Mouse (Mus musculus) kidney, embryonic 14.5 days (tissue): Measurements from ENCODE around the gene Gm28230. TPM values are rescaled to one million over a fixed set of nuclear protein-coding genes. Genes with fewer than 3 reads are reported as not detected.

Source experiments
- ATAC-seq: fragments of 200-750 bp; cut with Nextera tagmentation; 2 replicates; pipeline ENCODE4 v1.8.0; 2017; ENCODE audit warnings: moderate number of reproducible peaks, mild to moderate bottlenecking, moderate TSS enrichment, moderate library complexity; ENCODE audit not compliant: low FRiP score, low TSS enrichment
- H3K27ac ChIP-seq: fragments of 300-500 bp; sonication (generic); 2 replicates; pipeline ENCODE4 v1.5.1; 2014; ENCODE audit warnings: low read depth, mild to moderate bottlenecking, low read length, moderate library complexity, mixed read lengths
- H3K27me3 ChIP-seq: fragments of 300-500 bp; sonication (generic); 2 replicates; pipeline ENCODE4 v1.6.1; 2014; ENCODE audit warnings: mild to moderate bottlenecking, low read length; ENCODE audit not compliant: control insufficient read depth, insufficient read depth
- H3K36me3 ChIP-seq: fragments of 300-500 bp; sonication (generic); 2 replicates; pipeline ENCODE4 v1.6.1; 2014; ENCODE audit warnings: low read length, mixed read lengths; ENCODE audit not compliant: control insufficient read depth, insufficient read depth
- H3K4me1 ChIP-seq: fragments of 300-500 bp; sonication (generic); 2 replicates; pipeline ENCODE4 v1.6.1; 2014; ENCODE audit warnings: low read length, mixed read lengths; ENCODE audit not compliant: control insufficient read depth, insufficient read depth
- H3K4me2 ChIP-seq: fragments of 300-500 bp; sonication (generic); replicated peaks from 2 replicates; pipeline ENCODE4 v1.6.1; 2014; ENCODE audit warnings: low read depth, mild to moderate bottlenecking, low read length
- H3K4me3 ChIP-seq: fragments of 300-500 bp; sonication (generic); 2 replicates; pipeline ENCODE4 v1.5.1; 2014; ENCODE audit warnings: mild to moderate bottlenecking, low read length
- H3K9ac ChIP-seq: fragments of 300-500 bp; sonication (generic); 2 replicates; pipeline ENCODE4 v1.6.1; 2014; ENCODE audit warnings: low read depth, mild to moderate bottlenecking, low read length, moderate library complexity
- H3K9me3 ChIP-seq: fragments of 300-500 bp; sonication (generic); 2 replicates; pipeline ENCODE4 v1.6.1; 2016; ENCODE audit warnings: low read length; ENCODE audit not compliant: control insufficient read depth
- WGBS: fragments of 180-500 bp; shearing (Covaris S2); extraction: QIAGEN DNeasy Blood & Tissue Kit; methylation state at CpG from one replicate; pipeline ENCODE4 v1.1.7; 2014; 5-methylcytosine and 5-hydroxymethylcytosine counted together
- polyA plus RNA-seq: library from polyadenylated mRNA; unstranded; fragments of >200 nt; fragmentation: Nextera tagmentation; extraction: Ambion mirVana; gene quantifications from 2 replicates; pipeline ENCODE4 v1.2.1, GENCODE M21; 2014

Gene Gm28230
- polyA plus RNA-seq, 1 experiment from 2014 or later = 2.3 TPM

DNA sequence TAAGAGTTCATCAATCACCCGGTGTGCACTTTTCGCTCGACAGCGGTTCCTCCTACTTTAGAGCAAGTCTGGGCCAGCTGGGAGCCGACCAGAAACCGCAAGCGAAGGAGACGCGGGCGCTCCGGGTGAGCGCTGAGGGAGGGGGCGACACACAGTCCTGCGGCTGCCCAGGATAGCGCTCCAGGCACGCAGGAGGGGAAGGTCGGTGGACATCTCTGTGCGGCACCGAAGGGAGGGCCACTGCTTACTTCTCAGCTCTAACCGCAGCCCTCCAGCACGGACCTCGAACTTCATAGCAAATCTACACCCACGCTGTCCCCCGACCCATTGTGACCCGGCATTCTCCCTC is 26.6 kb downstream of the Gm28230 start:
- peaks cover 7% of the 10 kb centered on the region; the same call in 1 of the 2 replicates for H3K27me3 ChIP-seq
- peak overlapping the region; percentile 51 for H3K9ac ChIP-seq
- peak overlapping the region; percentile 20; the same call in 1 of the 2 replicates for H3K27ac ChIP-seq
- peak overlapping the region; percentile 69 for H3K4me2 ChIP-seq
- H3K9me3 ChIP-seq = 0 out of 2 replicates have a peak, but pooled peaks cover 4% of the 10 kb centered on the region
- no peaks in the 10 kb centered on the region for H3K36me3 ChIP-seq
- peak overlapping the region; percentile 40 for H3K4me3 ChIP-seq
- 1% methylated on average over 24 of the region's 25 CpGs for WGBS
- peaks cover 28% of the 10 kb centered on the region for H3K4me1 ChIP-seq
- ATAC-seq = no peak; the same call in none of the 2 replicates

- H3K4me2 ChIP-seq = no peak overlapping the region; the same call in 1 of the 2 replicates
- peaks cover 7% of the 10 kb centered on the region; the same call in 1 of the 2 replicates for H3K27me3 ChIP-seq
- WGBS = 24% methylated on average over 5 of the region's 5 CpGs
- peaks cover 26% of the 10 kb centered on the region for H3K4me1 ChIP-seq
- no peak overlapping the region; the same call in 1 of the 2 replicates for H3K4me3 ChIP-seq
- ATAC-seq = no peak
- 0 out of 2 replicates have a peak, but pooled peaks cover 4% of the 10 kb centered on the region for H3K9me3 ChIP-seq
- H3K36me3 ChIP-seq = no peaks in the 10 kb centered on the region
- no peak overlapping the region for H3K9ac ChIP-seq
- H3K27ac ChIP-seq = 0 out of 2 replicates have a peak overlapping the region, but pooled peaks have one; percentile 20
These were observed 27.2 kb downstream of the Gm28230 start for GRCm38 (mm10) chr2:74753711-74754110.

- Histone ChIP-seq H3K36me3 (no peaks in the 10 kb centered on the region), H3K4me1 (peaks cover 17% of the 10 kb centered on the region), H3K27me3 (peaks cover 28% of the 10 kb centered on the region), H3K9ac (no peak overlapping the region), H3K4me2 (no peak overlapping the region), H3K4me3 (no peak overlapping the region), H3K27ac (no peak overlapping the region), H3K9me3 (0 out of 2 replicates have a peak, but pooled peaks cover 4% of the 10 kb centered on the region)
- no peak for ATAC-seq
- 0% methylated on average over 1 of the region's 1 CpGs for WGBS
These were observed 33.6 kb downstream of the Gm28230 start for GRCm38 (mm10) chr2:74760146-74760545.

DNA sequence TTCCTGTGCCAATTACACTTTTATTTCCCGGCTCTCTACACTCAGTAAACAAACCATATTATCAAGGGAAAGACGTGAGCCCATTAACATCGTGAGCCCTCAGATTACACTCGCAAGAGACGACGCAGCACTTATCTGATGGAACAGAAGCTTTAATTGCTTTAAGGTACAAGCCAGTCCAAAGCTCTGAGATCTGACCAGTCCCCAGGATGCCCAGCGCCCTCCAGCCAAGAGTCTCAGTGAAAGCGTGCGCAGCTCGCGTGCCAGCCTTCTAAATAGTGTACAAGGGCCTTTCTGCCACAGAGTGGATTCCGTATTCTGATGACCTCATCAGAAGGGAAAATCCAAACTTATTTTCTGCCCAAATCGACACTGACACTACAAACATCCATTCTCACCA is 35.4 kb downstream of the Gm28230 start:
- H3K27ac ChIP-seq = no peak overlapping the region
- WGBS = under 1% methylated on average over 13 of the region's 13 CpGs
- ATAC-seq = no peak
- H3K4me2 ChIP-seq = peak overlapping the region; percentile 98
- peaks cover 28% of the 10 kb centered on the region for H3K27me3 ChIP-seq
- no peak overlapping the region for H3K9ac ChIP-seq
- H3K4me1 ChIP-seq = peaks cover 17% of the 10 kb centered on the region
- peak overlapping the region; percentile 58 for H3K4me3 ChIP-seq
- H3K36me3 ChIP-seq = no peaks in the 10 kb centered on the region
- H3K9me3 ChIP-seq = no peaks in the 10 kb centered on the region

GRCm38 (mm10) chr2:74762522-74763244 is 36.2 kb downstream of the Gm28230 start, which contains the start of gene Hoxd1:
Gene Hoxd1 (plus strand): TSS chr2:74762980.
- Histone ChIP-seq H3K4me3 (peak within 1 kb of the TSS; percentile 58), H3K27ac (no peak within 1 kb of the TSS), H3K4me2 (peak within 1 kb of the TSS; percentile 98), H3K9ac (peak within 1 kb of the TSS; percentile 58; the same call in 1 of the 2 replicates), H3K36me3 (no peaks in the 10 kb centered on the region), H3K4me1 (peaks cover 17% of the 10 kb centered on the region), H3K27me3 (peaks cover 28% of the 10 kb centered on the region), H3K9me3 (no peaks in the 10 kb centered on the region)
- WGBS = under 1% methylated on average over 54 of the region's 61 CpGs
- peak; percentile 91 for ATAC-seq

GRCm38 (mm10) chr2:74763245-74763735 is 36.8 kb downstream of the Gm28230 start:
- H3K4me3 ChIP-seq = peak overlapping the region; percentile 58
- peak overlapping the region; percentile 98 for H3K4me2 ChIP-seq
- under 1% methylated on average over 45 of the region's 53 CpGs for WGBS
- H3K27me3 ChIP-seq = peaks cover 28% of the 10 kb centered on the region
- peaks cover 17% of the 10 kb centered on the region for H3K4me1 ChIP-seq
- peak overlapping the region; percentile 58; the same call in 1 of the 2 replicates for H3K9ac ChIP-seq
- H3K36me3 ChIP-seq = no peaks in the 10 kb centered on the region
- ATAC-seq = peak; percentile 34
- H3K9me3 ChIP-seq = no peaks in the 10 kb centered on the region
- no peak overlapping the region for H3K27ac ChIP-seq

GRCm38 (mm10) chr2:74763976-74764375 is 37.4 kb downstream of the Gm28230 start:
- ATAC-seq = no peak
- Histone ChIP-seq H3K4me2 (peak overlapping the region; percentile 98), H3K36me3 (no peaks in the 10 kb centered on the region), H3K9ac (no peak overlapping the region), H3K4me3 (peak overlapping the region; percentile 58), H3K4me1 (peaks cover 17% of the 10 kb centered on the region), H3K27ac (no peak overlapping the region), H3K9me3 (no peaks in the 10 kb centered on the region), H3K27me3 (peaks cover 28% of the 10 kb centered on the region)
- WGBS = 45% methylated on average over 10 of the region's 10 CpGs

GRCm38 (mm10) chr2:74774359-74774758 is 47.8 kb downstream of the Gm28230 start:
- Histone ChIP-seq H3K27ac (no peak overlapping the region), H3K4me1 (no peaks in the 10 kb centered on the region), H3K36me3 (no peaks in the 10 kb centered on the region), H3K27me3 (no peaks in the 10 kb centered on the region), H3K9me3 (no peaks in the 10 kb centered on the region), H3K4me3 (no peak overlapping the region), H3K4me2 (no peak overlapping the region), H3K9ac (no peak overlapping the region)
- ATAC-seq = no peak
- WGBS = 82% methylated on average over 2 of the region's 2 CpGs
